Mouse (Mus musculus) myocyte (in vitro differentiated cells): ENCODE results near the gene Ercc1.

ENCODE experiments used
- CEBPB ChIP-seq: IDR thresholded peaks from 2 replicates; pipeline ENCODE4 v1.6.1; 2011; ENCODE audit warnings: mild to moderate bottlenecking, moderate library complexity; ENCODE audit not compliant: poor library complexity, insufficient read depth, severe bottlenecking
- POLR2A ChIP-seq: IDR thresholded peaks from one replicate; pipeline ENCODE4 v1.6.1; 2011; ENCODE audit warnings: low read depth, mild to moderate bottlenecking, control low read depth, moderate library complexity; ENCODE audit not compliant: insufficient read length
- REST ChIP-seq: IDR thresholded peaks from one replicate; pipeline ENCODE4 v1.6.1; 2011; ENCODE audit warnings: mild to moderate bottlenecking, control low read depth, moderate library complexity; ENCODE audit not compliant: insufficient read depth, insufficient read length

DNA sequence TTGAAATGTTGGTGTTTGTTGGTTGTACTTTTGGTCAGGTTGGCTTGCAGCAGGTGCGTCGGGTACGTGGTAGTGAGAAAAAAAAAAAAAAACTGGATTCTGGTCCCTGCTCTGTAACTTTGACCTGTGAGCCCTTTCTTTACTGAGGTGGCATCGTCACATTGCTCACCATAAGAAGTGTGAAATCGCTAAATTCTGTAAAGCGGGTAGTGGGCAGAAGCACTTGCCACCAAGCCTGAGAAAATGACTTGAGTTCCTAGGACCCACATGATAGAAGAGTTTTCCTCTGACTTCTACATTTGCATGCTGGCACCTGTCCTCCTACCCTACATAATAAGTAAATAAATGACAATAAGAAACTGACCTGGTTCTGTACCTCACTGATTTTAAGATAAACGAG lies 23.9 kb upstream of the Ercc1 start:
- TF ChIP-seq POLR2A (no peak), CEBPB (no peak), REST (no peak)
